Mouse (Mus musculus): Measurements from ENCODE around the gene Hdac11.
A peak's percentile ranks its signal among the peaks of the same experiment; 100 is the strongest.
"Not testable (repeated sequence)": the region's sequence is repeated elsewhere in the genome, so short reads cannot be mapped to it uniquely, and the experiment has no call there.

Hdac11 gene

GRCm38 (mm10) chr6:91156554-91157236 is at the start of gene Hdac11:
Hdac11 (plus strand) TSS chr6:91156665.
- DNase-seq (ENCODE audit: low spot score in 2 of 2): peak; percentile 78 to 88

- DNase-seq (ENCODE audit: low spot score in 2 of 2): no peak
These were observed 48.1 kb upstream of the Hdac11 start for GRCm38 (mm10) chr6:91108301-91108916.

- no peak for DNase-seq (ENCODE audit: low spot score in 2 of 2)
These were observed 47.5 kb upstream of the Hdac11 start for GRCm38 (mm10) chr6:91108917-91109450.

- DNase-seq (ENCODE audit: low spot score in 2 of 2): no peak
These were observed 47.0 kb upstream of the Hdac11 start for GRCm38 (mm10) chr6:91109489-91109888.

GRCm38 (mm10) chr6:91110323-91111020 is 46.0 kb upstream of the Hdac11 start:
- DNase-seq (ENCODE audit: low spot score in 2 of 2): no peak

GRCm38 (mm10) chr6:91111141-91111953 is 45.1 kb upstream of the Hdac11 start:
- no peak for DNase-seq (ENCODE audit: low spot score in 2 of 2)

GRCm38 (mm10) chr6:91111954-91112252 is 44.6 kb upstream of the Hdac11 start:
- no peak for DNase-seq (ENCODE audit: low spot score in 2 of 2)

- DNase-seq (ENCODE audit: low spot score in 2 of 2): no peak
These were observed 41.7 kb upstream of the Hdac11 start for GRCm38 (mm10) chr6:91114716-91115115.

- no peak for DNase-seq (ENCODE audit: low spot score in 2 of 2)
These were observed 41.3 kb upstream of the Hdac11 start for GRCm38 (mm10) chr6:91115158-91115557.

GRCm38 (mm10) chr6:91115863-91116243 is 40.6 kb upstream of the Hdac11 start:
- DNase-seq (ENCODE audit: low spot score in 2 of 2): no peak

- DNase-seq (ENCODE audit: low spot score in 2 of 2): peak; percentile 82 to 91
These were observed 40.0 kb upstream of the Hdac11 start, which contains the start of gene Nup210 for GRCm38 (mm10) chr6:91116244-91117145. Nup210 (minus strand) TSS chr6:91116829.

GRCm38 (mm10) chr6:91117149-91117548 is 39.3 kb upstream of the Hdac11 start:
- DNase-seq (ENCODE audit: low spot score in 2 of 2): peak in 1 of 2 experiments; percentile 3

- no peak for DNase-seq (ENCODE audit: low spot score in 2 of 2)
These were observed 37.9 kb upstream of the Hdac11 start for GRCm38 (mm10) chr6:91118526-91118925.

- DNase-seq (ENCODE audit: low spot score in 2 of 2): no peak
These were observed 36.3 kb upstream of the Hdac11 start for GRCm38 (mm10) chr6:91120206-91120605.

- not testable (repeated sequence) for DNase-seq (ENCODE audit: low spot score in 2 of 2)
These were observed 35.4 kb upstream of the Hdac11 start for GRCm38 (mm10) chr6:91121089-91121488.

- DNase-seq (ENCODE audit: low spot score in 2 of 2): no peak
These were observed 33.0 kb upstream of the Hdac11 start for GRCm38 (mm10) chr6:91123453-91123852.

GRCm38 (mm10) chr6:91124286-91125227 is 31.9 kb upstream of the Hdac11 start:
- no peak for DNase-seq (ENCODE audit: low spot score in 2 of 2)

- no peak for DNase-seq (ENCODE audit: low spot score in 2 of 2)
These were observed 31.3 kb upstream of the Hdac11 start for GRCm38 (mm10) chr6:91125228-91125585.

- DNase-seq (ENCODE audit: low spot score in 2 of 2): no peak
These were observed 27.5 kb upstream of the Hdac11 start for GRCm38 (mm10) chr6:91128996-91129395.

GRCm38 (mm10) chr6:91130856-91131255 is 25.6 kb upstream of the Hdac11 start:
- DNase-seq (ENCODE audit: low spot score in 2 of 2): no peak

Data from urinary bladder, postnatal 36 days (tissue).